Mouse (Mus musculus) intestine, postnatal 0 days (tissue): ENCODE measurements around the gene Trio. TPM values are rescaled to one million over a fixed set of nuclear protein-coding genes. Genes with fewer than 3 reads are reported as not detected.

Source experiments
- ATAC-seq: fragments of 200-750 bp; cut with Nextera tagmentation; 2 replicates; pipeline ENCODE4 v1.8.0; 2017; ENCODE audit warnings: mild to moderate bottlenecking, moderate TSS enrichment, moderate library complexity
- H3K27ac ChIP-seq: fragments of 300-500 bp; sonication (generic); 2 replicates; pipeline ENCODE4 v1.5.1; 2014; ENCODE audit warnings: mild to moderate bottlenecking, low read depth, low read length, moderate library complexity
- H3K27me3 ChIP-seq: fragments of 300-500 bp; sonication (generic); replicated peaks from 2 replicates; pipeline ENCODE4 v1.6.1; 2014; ENCODE audit warnings: low read length, mixed read lengths; ENCODE audit not compliant: control insufficient read depth, insufficient read depth
- H3K36me3 ChIP-seq: fragments of 300-500 bp; sonication (generic); 2 replicates; pipeline ENCODE4 v1.6.1; 2014; ENCODE audit warnings: mild to moderate bottlenecking, moderate library complexity; ENCODE audit not compliant: control insufficient read depth, insufficient read depth
- H3K4me1 ChIP-seq: fragments of 300-500 bp; sonication (generic); replicated peaks from 2 replicates; pipeline ENCODE4 v1.6.1; 2014; ENCODE audit warnings: antibody characterized with exemption, low read length, mixed read lengths; ENCODE audit not compliant: control insufficient read depth, insufficient read depth
- H3K4me2 ChIP-seq: fragments of 300-500 bp; sonication (generic); replicated peaks from 2 replicates; pipeline ENCODE4 v1.6.1; 2014; ENCODE audit warnings: low read depth, mild to moderate bottlenecking, moderate library complexity
- H3K4me3 ChIP-seq: fragments of 300-500 bp; sonication (generic); 2 replicates; pipeline ENCODE4 v1.5.1; 2014; ENCODE audit warnings: low read depth, low read length
- H3K9ac ChIP-seq: fragments of 300-500 bp; sonication (generic); 2 replicates; pipeline ENCODE4 v1.6.1; 2014; ENCODE audit warnings: mild to moderate bottlenecking, low read depth, low read length
- H3K9me3 ChIP-seq: fragments of 300-500 bp; sonication (generic); 2 replicates; pipeline ENCODE4 v1.6.1; 2016; ENCODE audit warnings: mixed run types; ENCODE audit not compliant: control insufficient read depth
- CTCF ChIP-seq: sonication (generic); IDR thresholded peaks from 2 replicates; pipeline ENCODE4 v1.5.1; 2016; ENCODE audit warnings: low read depth, mild to moderate bottlenecking, control low read depth, antibody characterized with exemption, moderate library complexity
- WGBS: fragments of 180-500 bp; shearing (Covaris S2); extraction: QIAGEN DNeasy Blood & Tissue Kit; methylation state at CpG from one replicate; pipeline ENCODE4 v1.1.7; 2014; 5-methylcytosine and 5-hydroxymethylcytosine counted together
- polyA plus RNA-seq: library from polyadenylated mRNA; unstranded; fragments of >200 nt; fragmentation: Nextera tagmentation; extraction: Ambion mirVana; gene quantifications from 2 replicates; pipeline ENCODE4 v1.2.1, GENCODE M21; 2015

Trio gene
- polyA plus RNA-seq, 1 experiment from 2014 or later: 10.0 TPM

- H3K27ac ChIP-seq: no peak overlapping the region
- 68% methylated on average over 11 of the region's 11 CpGs for WGBS
- peaks cover 19% of the 10 kb centered on the region for H3K4me1 ChIP-seq
- H3K36me3 ChIP-seq: no peaks in the 10 kb centered on the region; the same call in 1 of the 2 replicates
- H3K9ac ChIP-seq: no peak overlapping the region
- H3K9me3 ChIP-seq: no peaks in the 10 kb centered on the region
- no peak for ATAC-seq
- TF ChIP-seq CTCF: no peak
- H3K4me3 ChIP-seq: no peak overlapping the region
- no peaks in the 10 kb centered on the region for H3K27me3 ChIP-seq
- no peak overlapping the region for H3K4me2 ChIP-seq
Observed at GRCm38 (mm10) chr15:27779398-27779797, 246.2 kb downstream of the Trio start.

- no peak for TF ChIP-seq CTCF
- no peak overlapping the region for H3K9ac ChIP-seq
- H3K9me3 ChIP-seq: no peaks in the 10 kb centered on the region
- H3K36me3 ChIP-seq: peaks cover 9% of the 10 kb centered on the region
- no peaks in the 10 kb centered on the region for H3K27me3 ChIP-seq
- WGBS: 37% methylated on average over 3 of the region's 3 CpGs
- no peak for ATAC-seq
- no peak overlapping the region for H3K4me2 ChIP-seq
- H3K4me3 ChIP-seq: no peak overlapping the region
- no peak overlapping the region for H3K27ac ChIP-seq
- H3K4me1 ChIP-seq: peaks cover 10% of the 10 kb centered on the region
Observed at GRCm38 (mm10) chr15:27778256-27778655, 247.4 kb downstream of the Trio start.

- Histone ChIP-seq H3K9ac (no peak overlapping the region), H3K27ac (no peak overlapping the region; the same call in 1 of the 2 replicates), H3K4me1 (0 out of 2 replicates have a peak, but pooled peaks cover 7% of the 10 kb centered on the region), H3K4me3 (no peak overlapping the region), H3K4me2 (no peak overlapping the region), H3K27me3 (no peaks in the 10 kb centered on the region), H3K36me3 (peaks cover 14% of the 10 kb centered on the region), H3K9me3 (no peaks in the 10 kb centered on the region)
- TF ChIP-seq CTCF: no peak
- no peak for ATAC-seq
- 46% methylated on average over 11 of the region's 11 CpGs for WGBS
Observed at GRCm38 (mm10) chr15:27777455-27778190, 248.0 kb downstream of the Trio start.

GRCm38 (mm10) chr15:27774481-27774880 lies 251.2 kb downstream of the Trio start:
- ATAC-seq: no peak
- Histone ChIP-seq H3K9me3 (no peaks in the 10 kb centered on the region), H3K27ac (no peak overlapping the region), H3K9ac (no peak overlapping the region), H3K4me3 (no peak overlapping the region), H3K36me3 (peaks cover 30% of the 10 kb centered on the region), H3K4me1 (0 out of 2 replicates have a peak, but pooled peaks cover 4% of the 10 kb centered on the region), H3K4me2 (no peak overlapping the region), H3K27me3 (no peaks in the 10 kb centered on the region)
- TF ChIP-seq CTCF: no peak
- 54% methylated on average over 7 of the region's 7 CpGs for WGBS

GRCm38 (mm10) chr15:27772125-27772627 lies 253.5 kb downstream of the Trio start:
- no peaks in the 10 kb centered on the region for H3K27me3 ChIP-seq
- peaks cover 47% of the 10 kb centered on the region for H3K36me3 ChIP-seq
- H3K4me2 ChIP-seq: no peak overlapping the region
- no peak overlapping the region for H3K9ac ChIP-seq
- ATAC-seq: no peak
- H3K4me3 ChIP-seq: no peak overlapping the region
- no peak for TF ChIP-seq CTCF
- no peaks in the 10 kb centered on the region for H3K9me3 ChIP-seq
- H3K4me1 ChIP-seq: no peaks in the 10 kb centered on the region
- no peak overlapping the region for H3K27ac ChIP-seq
- 72% methylated on average over 7 of the region's 7 CpGs for WGBS

- TF ChIP-seq CTCF: no peak
- H3K27me3 ChIP-seq: no peaks in the 10 kb centered on the region
- ATAC-seq: no peak
- H3K9me3 ChIP-seq: no peaks in the 10 kb centered on the region
- peaks cover 51% of the 10 kb centered on the region for H3K36me3 ChIP-seq
- H3K4me2 ChIP-seq: no peak overlapping the region
- no peak overlapping the region for H3K9ac ChIP-seq
- H3K4me1 ChIP-seq: no peaks in the 10 kb centered on the region
- 78% methylated on average over 7 of the region's 7 CpGs for WGBS
- H3K27ac ChIP-seq: no peak overlapping the region
- no peak overlapping the region for H3K4me3 ChIP-seq
Observed at GRCm38 (mm10) chr15:27771581-27771980, 254.1 kb downstream of the Trio start.
